Mouse (Mus musculus) heart, embryonic 14.5 days (tissue): ENCODE measurements around the gene Olfr279. TPM values are rescaled to one million over a fixed set of nuclear protein-coding genes. Genes with fewer than 3 reads are reported as not detected.

ENCODE experiments used
- ATAC-seq: fragments of 200-750 bp; cut with Nextera tagmentation; 2 replicates; pipeline ENCODE4 v1.8.0; 2017; ENCODE audit warnings: low read depth, moderate TSS enrichment; ENCODE audit not compliant: insufficient number of reproducible peaks, insufficient read depth, low FRiP score
- H3K27ac ChIP-seq, 2 experiments: fragments of 200-500 bp in 1 of 2; fragments of 300-500 bp in 1 of 2; sonication (generic) in 1 of 2; replicated peaks in 1 of 2; 2 replicates each; pipeline ENCODE4 v1.5.1; 2012 to 2014; ENCODE audit warnings: low read depth in 2 of 2, low read length in 2 of 2, control low read depth in 1 of 2, mild to moderate bottlenecking in 1 of 2, mixed read lengths in 1 of 2; ENCODE audit not compliant: control insufficient read depth in 1 of 2, insufficient read depth in 1 of 2
- H3K27me3 ChIP-seq: fragments of 300-500 bp; sonication (generic); 2 replicates; pipeline ENCODE4 v1.6.1; 2014; ENCODE audit warnings: mild to moderate bottlenecking, low read length, control low read depth; ENCODE audit not compliant: control insufficient read depth, insufficient read depth
- H3K36me3 ChIP-seq: fragments of 300-500 bp; sonication (generic); 2 replicates; pipeline ENCODE4 v1.6.1; 2014; ENCODE audit warnings: mild to moderate bottlenecking, control low read depth, low read length, mixed read lengths; ENCODE audit not compliant: control insufficient read depth, insufficient read depth
- H3K4me1 ChIP-seq, 2 experiments: fragments of 200-500 bp in 1 of 2; fragments of 300-500 bp in 1 of 2; sonication (generic) in 1 of 2; 2 replicates each; pipeline ENCODE4 v1.6.1; 2012 to 2014; ENCODE audit warnings: low read length in 2 of 2, control low read depth in 1 of 2, mixed read lengths in 1 of 2; ENCODE audit not compliant: control insufficient read depth in 2 of 2, insufficient read depth in 2 of 2
- H3K4me2 ChIP-seq: fragments of 300-500 bp; sonication (generic); 2 replicates; pipeline ENCODE4 v1.6.1; 2014; ENCODE audit warnings: mild to moderate bottlenecking, low read length
- H3K4me3 ChIP-seq, 2 experiments: fragments of 200-500 bp in 1 of 2; fragments of 300-500 bp in 1 of 2; sonication (generic) in 1 of 2; 2 replicates each; pipeline ENCODE4 v1.5.1; 2012 to 2014; ENCODE audit warnings: low read length in 2 of 2, mild to moderate bottlenecking in 2 of 2, control low read depth in 1 of 2, low read depth in 1 of 2, moderate library complexity in 1 of 2; ENCODE audit not compliant: control insufficient read depth in 1 of 2, insufficient read depth in 1 of 2
- H3K9ac ChIP-seq: fragments of 300-500 bp; sonication (generic); 2 replicates; pipeline ENCODE4 v1.6.1; 2014; ENCODE audit warnings: mild to moderate bottlenecking, low read length
- H3K9me3 ChIP-seq: fragments of 300-500 bp; sonication (generic); 2 replicates; pipeline ENCODE4 v1.6.1; 2016; ENCODE audit warnings: low read length, control low read depth; ENCODE audit not compliant: control insufficient read depth
- WGBS: fragments of 180-500 bp; shearing (Covaris S2); extraction: QIAGEN DNeasy Blood & Tissue Kit; methylation state at CpG from one replicate; pipeline ENCODE4 v1.1.7; 2014; 5-methylcytosine and 5-hydroxymethylcytosine counted together
- polyA plus RNA-seq: library from polyadenylated mRNA; unstranded; fragments of >200 nt; fragmentation: Nextera tagmentation; extraction: Ambion mirVana; gene quantifications from 2 replicates; pipeline ENCODE4 v1.2.1, GENCODE M21; 2014

The Olfr279 gene
- polyA plus RNA-seq, 1 experiment from 2014 or later = not detected

DNA sequence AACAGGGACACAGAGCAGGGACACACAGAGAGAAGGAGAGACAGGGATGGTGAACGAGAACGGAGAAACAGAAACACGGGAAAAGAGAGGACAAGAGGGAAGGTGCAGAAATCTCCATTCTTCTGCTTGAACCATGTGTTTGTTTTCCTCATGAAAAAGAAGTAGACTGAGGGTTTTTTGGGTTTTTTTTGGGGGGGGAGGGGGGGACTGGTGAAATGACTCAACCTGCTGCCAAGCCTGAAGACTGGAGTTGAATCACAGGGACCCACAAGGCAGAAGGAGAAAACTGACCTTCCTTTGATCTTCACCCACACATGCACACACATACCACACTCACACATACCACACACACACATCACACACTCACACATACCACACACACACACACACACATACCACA lies 11.1 kb downstream of the Olfr279 start:
- no peak overlapping the region for H3K27ac ChIP-seq
- H3K4me1 ChIP-seq = no peaks in the 10 kb centered on the region
- no peaks in the 10 kb centered on the region for H3K9me3 ChIP-seq
- no peak overlapping the region for H3K9ac ChIP-seq
- no peak for ATAC-seq
- no peaks in the 10 kb centered on the region for H3K36me3 ChIP-seq
- H3K27me3 ChIP-seq = no peaks in the 10 kb centered on the region
- no peak overlapping the region for H3K4me3 ChIP-seq
- H3K4me2 ChIP-seq = no peak overlapping the region
- WGBS = 74% methylated on average over 3 of the region's 3 CpGs

GRCm38 (mm10) chr15:98504514-98504913 lies 12.3 kb downstream of the Olfr279 start:
- Histone ChIP-seq H3K36me3 (no peaks in the 10 kb centered on the region), H3K4me3 (no peak overlapping the region), H3K4me1 (no peaks in the 10 kb centered on the region), H3K4me2 (no peak overlapping the region), H3K9ac (no peak overlapping the region), H3K9me3 (no peaks in the 10 kb centered on the region), H3K27me3 (no peaks in the 10 kb centered on the region), H3K27ac (no peak overlapping the region)
- no peak for ATAC-seq
- WGBS = 14% methylated on average over 18 of the region's 18 CpGs

DNA sequence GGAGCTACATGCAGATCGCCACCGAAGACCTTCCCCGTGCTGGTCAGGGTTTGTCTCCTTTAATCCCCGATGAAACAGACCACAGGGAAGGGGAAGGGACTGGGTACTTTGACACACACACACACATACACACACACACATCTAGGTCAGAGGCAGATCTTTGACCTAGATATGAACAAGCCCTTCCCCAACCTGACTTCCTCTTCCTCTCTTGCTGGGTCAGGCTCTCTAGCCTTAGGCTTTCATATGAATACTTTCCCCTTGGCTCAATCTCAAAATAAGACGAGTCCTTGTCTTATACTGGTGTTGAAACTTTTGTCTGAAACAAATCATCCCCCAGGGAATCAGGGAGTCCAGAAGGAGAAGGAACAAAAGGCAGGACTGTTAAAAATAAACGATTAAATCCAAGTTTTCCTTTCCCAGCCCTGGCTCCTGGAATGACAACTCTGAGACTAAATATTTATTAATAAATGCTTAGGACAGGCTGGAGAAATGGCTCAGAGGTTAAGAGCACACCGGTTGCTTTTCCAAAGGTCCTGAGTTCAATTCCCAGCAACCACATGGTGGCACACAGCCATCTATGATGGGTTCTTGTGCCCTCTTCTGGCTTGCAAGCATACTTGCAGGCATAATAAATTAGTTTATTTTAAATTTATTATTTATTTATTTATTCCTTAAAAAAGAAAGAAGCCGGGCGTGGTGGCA lies 14.2 kb downstream of the Olfr279 start:
- Histone ChIP-seq H3K9ac (no peak overlapping the region), H3K9me3 (no peaks in the 10 kb centered on the region), H3K4me3 (no peak overlapping the region), H3K4me1 (peaks cover 4 to 6% of the 10 kb centered on the region in 2 experiments; a peak in 3 of 4 replicates), H3K36me3 (no peaks in the 10 kb centered on the region), H3K4me2 (no peak overlapping the region), H3K27me3 (no peaks in the 10 kb centered on the region), H3K27ac (no peak overlapping the region)
- 79% methylated on average over 9 of the region's 9 CpGs for WGBS
- ATAC-seq = no peak

DNA sequence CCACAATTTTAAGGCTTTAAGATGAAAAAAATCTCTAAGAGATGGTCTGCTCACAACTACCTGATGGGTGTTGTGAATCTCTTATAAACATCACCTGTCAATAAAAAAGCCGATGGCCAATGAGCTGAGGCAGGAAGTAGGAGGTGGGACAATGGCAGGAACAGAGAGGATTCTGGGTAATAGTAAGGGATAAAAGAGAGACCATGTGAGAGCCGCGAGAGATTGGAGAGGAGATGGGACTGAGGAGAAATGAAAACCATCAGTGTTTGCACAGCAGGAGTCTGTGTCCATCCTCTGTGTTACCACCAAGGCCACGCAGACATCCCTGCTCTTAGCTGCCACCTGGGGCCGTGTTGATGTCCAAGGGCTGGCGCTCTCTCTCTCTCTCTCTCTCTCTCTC lies 15.1 kb downstream of the Olfr279 start:
- 84% methylated on average over 6 of the region's 6 CpGs for WGBS
- Histone ChIP-seq H3K27ac (no peak overlapping the region), H3K27me3 (no peaks in the 10 kb centered on the region), H3K9ac (no peak overlapping the region), H3K4me1 (peaks cover 7 to 9% of the 10 kb centered on the region in 2 experiments), H3K9me3 (no peaks in the 10 kb centered on the region), H3K36me3 (no peaks in the 10 kb centered on the region), H3K4me3 (no peak overlapping the region), H3K4me2 (no peak overlapping the region)
- ATAC-seq = no peak

DNA sequence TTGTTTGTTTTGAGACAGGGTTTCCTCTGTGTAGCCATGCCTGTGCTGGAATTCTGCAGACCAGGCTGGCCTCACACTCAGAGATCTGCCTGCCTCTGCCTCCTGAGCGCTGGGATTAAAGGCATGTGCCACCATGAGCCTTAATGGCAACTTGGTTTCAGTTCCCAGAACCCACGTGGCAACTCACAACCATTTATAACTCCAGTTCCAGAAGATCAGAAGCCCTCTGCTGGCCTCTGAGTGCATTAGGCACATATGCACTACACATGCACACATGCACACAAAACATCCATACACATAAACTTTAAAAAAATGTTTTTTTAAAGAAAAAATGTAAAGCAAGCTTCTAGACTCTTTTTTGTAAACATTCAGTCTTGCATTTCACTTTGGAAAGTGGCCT lies 17.2 kb downstream of the Olfr279 start:
- WGBS = 49% methylated on average over 2 of the region's 2 CpGs
- Histone ChIP-seq H3K27ac (no peak overlapping the region), H3K36me3 (no peaks in the 10 kb centered on the region), H3K4me1 (peaks cover 12 to 15% of the 10 kb centered on the region in 2 experiments), H3K4me3 (no peak overlapping the region), H3K9ac (no peak overlapping the region), H3K4me2 (no peak overlapping the region), H3K9me3 (no peaks in the 10 kb centered on the region), H3K27me3 (no peaks in the 10 kb centered on the region)
- ATAC-seq = no peak

DNA sequence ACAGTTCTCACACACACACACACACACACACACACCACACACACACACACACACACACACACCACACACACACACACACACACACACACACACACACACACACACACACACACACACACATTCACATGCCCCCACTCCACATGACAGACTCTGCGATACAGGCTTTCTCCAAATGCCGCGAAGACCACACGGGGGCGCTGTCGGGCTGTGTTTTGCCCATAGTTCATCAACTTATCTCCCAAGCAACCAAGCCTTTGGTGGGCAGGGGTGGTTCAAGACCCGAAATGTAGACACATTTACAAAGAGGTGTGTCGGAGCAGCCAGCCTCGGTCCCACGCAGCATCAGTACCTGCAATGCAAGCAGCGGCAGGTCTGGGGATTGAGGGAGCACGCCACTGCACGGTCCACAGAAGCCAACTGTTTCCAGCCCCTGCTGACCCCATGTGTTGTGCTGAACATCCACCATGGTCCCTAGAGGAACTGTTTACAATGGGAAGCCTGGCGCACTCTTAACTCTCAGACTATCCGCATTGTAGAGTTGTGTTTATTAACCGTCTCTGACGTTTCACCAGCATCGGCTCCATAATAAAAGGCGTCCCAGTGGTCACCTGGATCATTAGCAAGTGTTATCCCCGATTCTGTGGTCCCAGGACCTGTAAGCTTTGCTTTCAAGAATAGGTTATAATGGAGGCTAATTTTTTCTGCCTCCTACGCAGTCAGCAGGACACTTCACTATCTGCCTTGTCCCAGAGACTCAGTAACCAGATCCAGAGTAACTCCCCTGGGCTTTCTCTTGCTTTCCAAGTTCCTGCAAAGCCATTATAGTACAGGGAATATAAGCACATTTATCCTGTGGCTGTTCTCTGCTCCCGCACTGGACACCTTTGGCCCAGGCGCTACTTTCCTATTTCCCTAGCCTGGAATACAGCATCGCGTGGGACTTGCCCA lies 18.5 kb downstream of the Olfr279 start:
- peak overlapping the region; percentile 9 to 37; a peak in 1 of 4 replicates for H3K27ac ChIP-seq
- H3K9ac ChIP-seq = peak overlapping the region; percentile 30
- H3K27me3 ChIP-seq = no peaks in the 10 kb centered on the region
- H3K4me2 ChIP-seq = peak overlapping the region; percentile 64
- peaks cover 12 to 15% of the 10 kb centered on the region in 2 experiments for H3K4me1 ChIP-seq
- WGBS = 23% methylated on average over 25 of the region's 25 CpGs
- H3K4me3 ChIP-seq = peak overlapping the region; percentile 24 to 33
- no peak for ATAC-seq
- H3K36me3 ChIP-seq = no peaks in the 10 kb centered on the region
- no peaks in the 10 kb centered on the region for H3K9me3 ChIP-seq

GRCm38 (mm10) chr15:98511386-98511928 lies 19.3 kb downstream of the Olfr279 start:
- Histone ChIP-seq H3K36me3 (no peaks in the 10 kb centered on the region), H3K4me1 (peaks cover 12 to 15% of the 10 kb centered on the region in 2 experiments), H3K9ac (no peak overlapping the region), H3K4me2 (peak overlapping the region; percentile 64), H3K4me3 (no peak overlapping the region), H3K27ac (peak overlapping the region; percentile 9 to 37; a peak in 1 of 4 replicates), H3K9me3 (no peaks in the 10 kb centered on the region), H3K27me3 (no peaks in the 10 kb centered on the region)
- no peak for ATAC-seq
- 60% methylated on average over 13 of the region's 13 CpGs for WGBS
